Mouse (Mus musculus): Measurements from ENCODE around the gene Olfr455.

The Olfr455 gene

DNA sequence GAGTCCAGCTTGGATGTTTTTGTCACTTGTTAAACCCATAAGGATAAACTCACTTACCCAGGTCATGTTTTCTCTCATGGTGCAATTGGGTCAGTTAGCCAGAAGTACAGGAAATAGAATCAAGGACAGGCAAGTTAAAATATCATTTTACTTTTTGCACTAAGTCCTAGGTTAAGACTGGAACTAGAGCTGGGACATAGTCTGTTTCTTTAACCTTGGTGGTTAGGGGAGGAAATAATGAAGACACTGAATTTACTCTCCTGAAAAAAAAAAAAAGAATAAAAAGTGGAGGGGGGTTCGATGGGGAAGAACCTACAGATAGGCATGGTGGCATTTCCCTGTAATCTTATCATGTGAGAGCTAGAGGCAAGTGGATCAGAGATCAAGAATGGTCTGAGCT, 60.3 kb downstream of the Olfr455 start, which contains the start of gene Olfr456:
Olfr456 (minus strand) TSS at position 101 of the 400 bp plus-strand sequence.
- no peak for DNase-seq (ENCODE audit: low spot score in 2 of 2)

Measured in right cerebral cortex, adult 2 months (tissue).